Mouse (Mus musculus) kidney, adult 2 months (tissue): ENCODE measurements at regions not wholly inside any gene's neighbourhood (a gene's known extent, or its start where the extent isn't known, plus 50 kb on each side); places are given as distances from the start of the nearest gene placed in this dataset.

Experiments used
- CTCF ChIP-seq: fragments of 200-500 bp; conservative IDR thresholded peaks from 2 replicates; pipeline ENCODE4 v1.5.1; 2011; ENCODE audit warnings: low read depth, mild to moderate bottlenecking, control low read depth, low read length, moderate library complexity, mixed read lengths; ENCODE audit not compliant: insufficient read depth, insufficient read length
- POLR2A ChIP-seq: fragments of 200-500 bp; IDR thresholded peaks from one replicate; pipeline ENCODE4 v1.6.1; 2011; ENCODE audit warnings: low read depth, low read length, control low read depth

- no peak for TF ChIP-seq POLR2A
- TF ChIP-seq CTCF = no peak
Observed at GRCm38 (mm10) chr3:130976206-130976605, 134.1 kb upstream of the Lef1 start.
